In the genomic region with DNA sequence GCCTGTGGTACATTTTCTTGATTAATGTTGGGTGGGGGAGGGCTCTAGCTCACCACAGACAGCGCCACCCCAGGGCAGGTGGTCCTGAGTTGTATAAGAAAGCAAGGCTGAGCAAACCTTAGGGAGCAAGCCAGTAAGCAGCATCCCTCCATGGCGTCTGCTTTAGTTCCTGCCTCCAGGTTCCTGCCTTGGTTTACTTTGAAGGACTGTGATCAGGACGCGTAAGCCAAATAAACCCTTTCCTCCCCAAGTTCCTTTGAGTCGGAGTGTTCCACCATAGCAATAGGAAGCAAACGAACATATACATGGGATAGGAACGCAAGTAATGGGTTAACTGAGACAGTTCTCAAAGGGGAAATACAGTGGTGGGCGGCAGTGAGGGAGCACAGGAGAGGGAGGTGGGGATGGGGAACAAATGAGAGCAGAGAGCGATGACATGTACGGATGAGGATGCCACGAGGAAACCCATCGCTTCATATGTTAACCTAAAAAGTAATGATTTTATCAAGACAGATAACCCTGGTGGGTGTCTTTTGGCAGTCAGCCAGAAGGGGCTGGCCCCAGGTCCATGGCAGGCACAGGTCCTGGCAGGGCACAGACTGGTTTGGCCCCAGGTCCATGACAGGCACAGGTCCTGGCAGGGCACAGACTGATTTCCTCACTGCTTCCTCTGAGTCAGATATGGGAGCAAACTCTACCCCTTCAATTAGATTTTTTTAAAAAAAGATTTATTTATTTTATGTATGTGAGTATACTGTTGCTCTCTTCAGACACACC, we compare ENCODE assay signal across 15 mouse cellular contexts. TPM values are rescaled to one million over a fixed set of nuclear protein-coding genes. Genes with fewer than 3 reads are reported as not detected.
DNase-seq lines count a peak whose midpoint lies in the region; ATAC-seq lines count a peak whose summit lies in the region.
"Had no signal": no experiment of that assay in that cellular context is flagged by ENCODE, and none has a peak within 500 bp of the region (broad histone marks: within the 10 kb centered on the region; RNA-seq: fewer than 3 reads in every experiment).

No protein-coding gene starts in this region.

- peak; percentile 90 for DNase-seq in heart, adult 11 months
- peak; percentile 19 to 57 for DNase-seq in kidney, postnatal 25 days
- DNase-seq in MN1 (ENCODE audit: low spot score) = peak; percentile 51
- no peak for DNase-seq in spleen, adult 18-20 months
- DNase-seq: cerebellum, adult 9-11 months; gastrocnemius, postnatal 10 days; thymus, adult 2 months had no signal

- H3K9ac ChIP-seq in heart, embryonic 12.5 days = no peak overlapping the region
- H3K9ac ChIP-seq in kidney, embryonic 16.5 days (replicated peaks; ENCODE audit: low read length) = no peak overlapping the region
- H3K9ac ChIP-seq in limb, embryonic 12.5 days (replicated peaks) = no peak overlapping the region

- no peak overlapping the region for H3K4me2 ChIP-seq in heart, embryonic 12.5 days
- H3K4me2 ChIP-seq in kidney, embryonic 16.5 days (replicated peaks; ENCODE audit: low read depth, low read length) = no peak overlapping the region
- no peak overlapping the region for H3K4me2 ChIP-seq in limb, embryonic 12.5 days

- no peaks in the 10 kb centered on the region for H3K27me3 ChIP-seq in heart, embryonic 12.5 days (replicated peaks)
- H3K27me3 ChIP-seq in kidney, embryonic 16.5 days (ENCODE audit: insufficient read depth, low read length) = no peaks in the 10 kb centered on the region
- H3K27me3 ChIP-seq in limb, embryonic 12.5 days = no peaks in the 10 kb centered on the region
- H3K27me3 ChIP-seq: CH12.LX had no signal

- no peak for ATAC-seq in heart, embryonic 12.5 days (ENCODE audit: insufficient number of reproducible peaks, low FRiP score)
- no peak for ATAC-seq in kidney, embryonic 16.5 days (ENCODE audit: low FRiP score, low TSS enrichment)
- no peak for ATAC-seq in limb, embryonic 12.5 days (ENCODE audit: insufficient number of reproducible peaks, insufficient read depth, low FRiP score, low TSS enrichment, low read depth)
- no peak for ATAC-seq in erythroid progenitor cell, adult 5-6 weeks (replicated peaks; ENCODE audit: low FRiP score, poor library complexity, severe bottlenecking)
- ATAC-seq: activated CD4-positive, CD25-positive, alpha-beta regulatory T cell, adult 4 months had no signal

- 73% methylated on average over 12 of the region's 12 CpGs for WGBS in heart, embryonic 12.5 days
- 78% methylated on average over 12 of the region's 12 CpGs for WGBS in kidney, embryonic 16.5 days
- WGBS in limb, embryonic 12.5 days = 87% methylated on average over 12 of the region's 12 CpGs

- 0 out of 2 replicates have a peak, but pooled peaks cover 9% of the 10 kb centered on the region for H3K9me3 ChIP-seq in heart, embryonic 12.5 days (replicated peaks)
- H3K9me3 ChIP-seq in kidney, embryonic 16.5 days (ENCODE audit: low read length) = peaks cover 3% of the 10 kb centered on the region; the same call in 1 of the 2 replicates
- no peaks in the 10 kb centered on the region for H3K9me3 ChIP-seq in limb, embryonic 12.5 days

- H3K36me3 ChIP-seq in heart, embryonic 12.5 days = no peaks in the 10 kb centered on the region
- H3K36me3 ChIP-seq in kidney, embryonic 16.5 days (ENCODE audit: insufficient read depth, low read length) = no peaks in the 10 kb centered on the region
- no peaks in the 10 kb centered on the region for H3K36me3 ChIP-seq in limb, embryonic 12.5 days

- no peak overlapping the region for H3K4me3 ChIP-seq in heart, embryonic 12.5 days
- H3K4me3 ChIP-seq in kidney, embryonic 16.5 days (ENCODE audit: low read length) = no peak overlapping the region
- H3K4me3 ChIP-seq in limb, embryonic 12.5 days (replicated peaks) = no peak overlapping the region
- H3K4me3 ChIP-seq: erythroblast, embryonic 14.5 days; left cerebral cortex, adult 2 months had no signal

- H3K4me1 ChIP-seq in heart, embryonic 12.5 days (replicated peaks) = peaks cover 26% of the 10 kb centered on the region
- peaks cover 17% of the 10 kb centered on the region for H3K4me1 ChIP-seq in kidney, embryonic 16.5 days (ENCODE audit: insufficient read depth, low read length)
- H3K4me1 ChIP-seq in limb, embryonic 12.5 days (replicated peaks) = peaks cover 25% of the 10 kb centered on the region

- no peak overlapping the region for H3K27ac ChIP-seq in heart, embryonic 12.5 days (ENCODE audit: poor library complexity, severe bottlenecking)
- H3K27ac ChIP-seq in kidney, embryonic 16.5 days (ENCODE audit: low read length) = no peak overlapping the region; the same call in 1 of the 2 replicates
- H3K27ac ChIP-seq in limb, embryonic 12.5 days = peak overlapping the region; percentile 97

RNA-seq across cellular contexts. Expression of a gene that starts 27.2 kb away (rescaled TPM):
- 48.8 and 48.9 TPM in 2 replicates for polyA plus RNA-seq in heart, embryonic 12.5 days (2016; fragmentation: Nextera tagmentation; extraction: Ambion mirVana)
- polyA plus RNA-seq in kidney, embryonic 16.5 days (2015; fragmentation: Nextera tagmentation; extraction: Ambion mirVana) = 34.9 and 47.1 TPM in 2 replicates
- polyA plus RNA-seq in limb, embryonic 12.5 days (2016; fragmentation: Nextera tagmentation; extraction: Ambion mirVana) = 81.0 and 83.7 TPM in 2 replicates
- total RNA-seq in erythroid progenitor cell, adult 5-6 weeks (2015; ENCODE audit: low replicate concordance) = 35.2 and 38.6 TPM in 2 replicates
- 41.8 and 57.6 TPM in 2 replicates for total RNA-seq in erythroid progenitor cell, adult 5-6 weeks (2017; ENCODE audit: low replicate concordance)

Comparison
In these comparisons a context has a peak if more than half of its experiments do, and no peak if none do; other contexts are left out.
1. DNase-seq: peak in heart, adult 11 months (single experiment), kidney, postnatal 25 days (2 of 2) and MN1 (single experiment); none in spleen, adult 18-20 months (0 of 2).